Mouse (Mus musculus): Measurements from ENCODE around the gene Parp16. TPM values are rescaled to one million over a fixed set of nuclear protein-coding genes. Genes with fewer than 3 reads are reported as not detected.
A peak's percentile ranks its signal among the peaks of the same experiment; 100 is the strongest.
"Not testable (repeated sequence)": the region's sequence is repeated elsewhere in the genome, so short reads cannot be mapped to it uniquely, and the experiment has no call there.

The Parp16 gene
- polyA plus RNA-seq, 1 experiment from 2014 or later, result 5.7 TPM

GRCm38 (mm10) chr9:65201381-65202164 is 6.4 kb downstream of the Parp16 start:
- peak overlapping the region; percentile 72 for H3K4me2 ChIP-seq (ENCODE audit: low read depth, low read length)
- peak overlapping the region; percentile 76 for H3K9ac ChIP-seq (ENCODE audit: low read length)
- peak; percentile 92 for ATAC-seq (ENCODE audit: low read depth)

GRCm38 (mm10) chr9:65202165-65202754 is 7.1 kb downstream of the Parp16 start:
- H3K4me2 ChIP-seq (ENCODE audit: low read depth, low read length), result peak overlapping the region; percentile 72
- peak overlapping the region; percentile 55 for H3K4me3 ChIP-seq (ENCODE audit: low read length)
- no peaks in the 10 kb centered on the region for H3K9me3 ChIP-seq (ENCODE audit: control insufficient read depth, low read length)
- no peaks in the 10 kb centered on the region for H3K27me3 ChIP-seq (ENCODE audit: control insufficient read depth, insufficient read depth, low read depth, low read length)
- peak; percentile 6; the same call in 1 of the 2 replicates for ATAC-seq (ENCODE audit: low read depth)
- H3K9ac ChIP-seq (ENCODE audit: low read length), result peak overlapping the region; percentile 76
- peak overlapping the region; percentile 81 for H3K27ac ChIP-seq (ENCODE audit: low read length)
- H3K4me1 ChIP-seq (replicated peaks; ENCODE audit: control insufficient read depth, insufficient read depth, low read length), result peaks cover 2% of the 10 kb centered on the region
- WGBS, result 26% methylated on average over 11 of the region's 11 CpGs
- no peaks in the 10 kb centered on the region for H3K36me3 ChIP-seq (ENCODE audit: control insufficient read depth, insufficient read depth, low read length)

More at GRCm38 (mm10) chr9:65201381-65202164, 6.4 kb downstream of the Parp16 start:
- Histone ChIP-seq H3K4me1 (replicated peaks; ENCODE audit: control insufficient read depth, insufficient read depth, low read length) (peaks cover 6% of the 10 kb centered on the region), H3K9me3 (ENCODE audit: control insufficient read depth, low read length) (no peaks in the 10 kb centered on the region), H3K36me3 (ENCODE audit: control insufficient read depth, insufficient read depth, low read length) (no peaks in the 10 kb centered on the region), H3K27ac (ENCODE audit: low read length) (peak overlapping the region; percentile 81), H3K4me3 (ENCODE audit: low read length) (peak overlapping the region; percentile 55), H3K27me3 (ENCODE audit: control insufficient read depth, insufficient read depth, low read depth, low read length) (no peaks in the 10 kb centered on the region)
- under 1% methylated on average over 18 of the region's 18 CpGs for WGBS

GRCm38 (mm10) chr9:65205049-65205815 is 10.1 kb downstream of the Parp16 start:
- WGBS, result 52% methylated on average over 11 of the region's 11 CpGs
- ATAC-seq (ENCODE audit: low read depth), result no peak
- Histone ChIP-seq H3K4me1 (replicated peaks; ENCODE audit: control insufficient read depth, insufficient read depth, low read length) (peaks cover 2% of the 10 kb centered on the region), H3K27ac (ENCODE audit: low read length) (no peak overlapping the region), H3K9ac (ENCODE audit: low read length) (no peak overlapping the region), H3K4me3 (ENCODE audit: low read length) (no peak overlapping the region), H3K4me2 (ENCODE audit: low read depth, low read length) (no peak overlapping the region), H3K27me3 (ENCODE audit: control insufficient read depth, insufficient read depth, low read depth, low read length) (no peaks in the 10 kb centered on the region), H3K9me3 (ENCODE audit: control insufficient read depth, low read length) (no peaks in the 10 kb centered on the region), H3K36me3 (ENCODE audit: control insufficient read depth, insufficient read depth, low read length) (no peaks in the 10 kb centered on the region)

GRCm38 (mm10) chr9:65207041-65207815 is 12.1 kb downstream of the Parp16 start:
- H3K9ac ChIP-seq (ENCODE audit: low read length); H3K4me3 ChIP-seq (ENCODE audit: low read length); H3K27me3 ChIP-seq (ENCODE audit: control insufficient read depth, insufficient read depth, low read depth, low read length); ATAC-seq (ENCODE audit: low read depth); H3K36me3 ChIP-seq (ENCODE audit: control insufficient read depth, insufficient read depth, low read length); H3K4me2 ChIP-seq (ENCODE audit: low read depth, low read length); H3K27ac ChIP-seq (ENCODE audit: low read length); H3K9me3 ChIP-seq (ENCODE audit: control insufficient read depth, low read length); H3K4me1 ChIP-seq (replicated peaks; ENCODE audit: control insufficient read depth, insufficient read depth, low read length): not testable (repeated sequence)
- WGBS, result 73% methylated on average over 9 of the region's 9 CpGs

GRCm38 (mm10) chr9:65208293-65209179 is 13.4 kb downstream of the Parp16 start:
- Histone ChIP-seq H3K36me3 (ENCODE audit: control insufficient read depth, insufficient read depth, low read length) (no peaks in the 10 kb centered on the region), H3K27me3 (ENCODE audit: control insufficient read depth, insufficient read depth, low read depth, low read length) (no peaks in the 10 kb centered on the region), H3K4me2 (ENCODE audit: low read depth, low read length) (no peak overlapping the region), H3K27ac (ENCODE audit: low read length) (no peak overlapping the region), H3K4me1 (replicated peaks; ENCODE audit: control insufficient read depth, insufficient read depth, low read length) (no peaks in the 10 kb centered on the region), H3K4me3 (ENCODE audit: low read length) (no peak overlapping the region), H3K9me3 (ENCODE audit: control insufficient read depth, low read length) (no peaks in the 10 kb centered on the region), H3K9ac (ENCODE audit: low read length) (no peak overlapping the region)
- ATAC-seq (ENCODE audit: low read depth), result no peak
- WGBS, result 83% methylated on average over 31 of the region's 32 CpGs

- H3K9ac ChIP-seq (ENCODE audit: low read length), result no peak overlapping the region
- no peaks in the 10 kb centered on the region for H3K9me3 ChIP-seq (ENCODE audit: control insufficient read depth, low read length)
- peaks cover 9% of the 10 kb centered on the region for H3K4me1 ChIP-seq (replicated peaks; ENCODE audit: control insufficient read depth, insufficient read depth, low read length)
- H3K27me3 ChIP-seq (ENCODE audit: control insufficient read depth, insufficient read depth, low read depth, low read length), result no peaks in the 10 kb centered on the region
- no peak overlapping the region for H3K4me3 ChIP-seq (ENCODE audit: low read length)
- no peak overlapping the region for H3K27ac ChIP-seq (ENCODE audit: low read length)
- H3K4me2 ChIP-seq (ENCODE audit: low read depth, low read length), result no peak overlapping the region
- H3K36me3 ChIP-seq (ENCODE audit: control insufficient read depth, insufficient read depth, low read length), result no peaks in the 10 kb centered on the region
- ATAC-seq (ENCODE audit: low read depth), result no peak
- 39% methylated on average over 1 of the region's 1 CpGs for WGBS
Measured at GRCm38 (mm10) chr9:65211598-65211997, 16.4 kb downstream of the Parp16 start.

- H3K27me3 ChIP-seq (ENCODE audit: control insufficient read depth, insufficient read depth, low read depth, low read length), result no peaks in the 10 kb centered on the region
- peak overlapping the region; percentile 95 for H3K4me2 ChIP-seq (ENCODE audit: low read depth, low read length)
- peak overlapping the region; percentile 72 for H3K4me3 ChIP-seq (ENCODE audit: low read length)
- ATAC-seq (ENCODE audit: low read depth), result peak; percentile 4; the same call in 1 of the 2 replicates
- H3K9ac ChIP-seq (ENCODE audit: low read length), result peak overlapping the region; percentile 83
- WGBS, result 13% methylated on average over 10 of the region's 10 CpGs
- H3K27ac ChIP-seq (ENCODE audit: low read length), result peak overlapping the region; percentile 93
- peaks cover 13% of the 10 kb centered on the region for H3K4me1 ChIP-seq (replicated peaks; ENCODE audit: control insufficient read depth, insufficient read depth, low read length)
- no peaks in the 10 kb centered on the region for H3K9me3 ChIP-seq (ENCODE audit: control insufficient read depth, low read length)
- no peaks in the 10 kb centered on the region for H3K36me3 ChIP-seq (ENCODE audit: control insufficient read depth, insufficient read depth, low read length)
Measured at GRCm38 (mm10) chr9:65214425-65214777, 19.2 kb downstream of the Parp16 start.

GRCm38 (mm10) chr9:65214778-65215493 is 19.8 kb downstream of the Parp16 start:
- Histone ChIP-seq H3K27ac (ENCODE audit: low read length) (peak overlapping the region; percentile 93), H3K36me3 (ENCODE audit: control insufficient read depth, insufficient read depth, low read length) (no peaks in the 10 kb centered on the region), H3K4me2 (ENCODE audit: low read depth, low read length) (peak overlapping the region; percentile 95), H3K4me3 (ENCODE audit: low read length) (peak overlapping the region; percentile 72), H3K4me1 (replicated peaks; ENCODE audit: control insufficient read depth, insufficient read depth, low read length) (peaks cover 13% of the 10 kb centered on the region), H3K9ac (ENCODE audit: low read length) (peak overlapping the region; percentile 83), H3K9me3 (ENCODE audit: control insufficient read depth, low read length) (no peaks in the 10 kb centered on the region), H3K27me3 (ENCODE audit: control insufficient read depth, insufficient read depth, low read depth, low read length) (no peaks in the 10 kb centered on the region)
- peak; percentile 95 for ATAC-seq (ENCODE audit: low read depth)
- under 1% methylated on average over 49 of the region's 59 CpGs for WGBS

Data from lung, embryonic 16.5 days (tissue).